Mouse (Mus musculus): ENCODE results near the gene Ano3. TPM values are rescaled to one million over a fixed set of nuclear protein-coding genes. Genes with fewer than 3 reads are reported as not detected.
A peak's percentile ranks its signal among the peaks of the same experiment; 100 is the strongest.

The Ano3 gene
- polyA plus RNA-seq, 1 experiment from 2014 or later, result 2.6 TPM

DNA sequence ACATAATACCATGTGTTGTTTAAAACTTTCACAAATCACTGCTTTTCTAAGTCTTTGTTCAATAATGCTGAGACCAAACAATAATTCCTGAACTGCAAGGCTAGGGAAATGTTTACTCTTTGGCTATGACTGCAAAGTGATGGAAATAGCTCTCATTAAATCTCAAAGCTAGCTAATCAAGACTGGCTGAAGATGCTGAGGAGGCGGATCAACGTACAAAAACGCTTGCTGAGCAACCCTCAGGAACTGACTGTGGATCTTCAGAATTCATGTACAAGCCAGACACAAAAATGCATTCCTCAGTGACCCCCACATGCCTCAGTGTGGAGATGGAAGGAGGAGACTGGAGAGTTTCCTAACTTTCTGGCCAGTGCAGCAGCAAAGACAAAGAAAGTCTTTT, 155.3 kb downstream of the Ano3 start:
- Histone ChIP-seq H3K36me3 (no peaks in the 10 kb centered on the region), H3K4me1 (0 out of 2 replicates have a peak, but pooled peaks cover 7% of the 10 kb centered on the region), H3K27me3 (ENCODE audit: low read depth, poor library complexity, severe bottlenecking) (no peaks in the 10 kb centered on the region), H3K9me3 (replicated peaks) (no peaks in the 10 kb centered on the region), H3K27ac (replicated peaks) (0 out of 2 replicates have a peak overlapping the region, but pooled peaks have one; percentile 13), H3K4me3 (no peak overlapping the region)
- DNase-seq (ENCODE audit: low spot score), result no peak
- WGBS, result 74% methylated on average over 3 of the region's 3 CpGs

DNA sequence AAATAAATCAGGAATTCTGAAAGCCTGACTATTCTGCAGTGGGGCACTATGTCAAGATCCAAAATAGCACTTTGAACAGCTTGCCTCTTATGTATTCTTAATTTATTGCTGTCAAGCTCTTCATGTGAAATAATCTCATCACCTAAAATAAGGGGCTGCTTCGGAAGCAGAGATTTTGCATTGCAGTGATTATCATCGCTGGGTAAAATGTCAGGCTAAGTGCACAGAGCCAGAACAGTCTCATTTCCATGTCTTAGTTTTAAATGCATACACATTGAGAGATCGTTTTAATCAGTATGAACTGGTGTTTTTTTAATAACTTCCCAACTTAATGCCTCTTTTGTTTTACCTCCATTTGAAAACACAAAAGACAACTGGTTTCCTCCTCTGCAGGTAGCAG, 163.3 kb downstream of the Ano3 start:
- Histone ChIP-seq H3K4me1 (no peaks in the 10 kb centered on the region), H3K36me3 (no peaks in the 10 kb centered on the region), H3K4me3 (no peak overlapping the region), H3K27me3 (ENCODE audit: low read depth, poor library complexity, severe bottlenecking) (no peaks in the 10 kb centered on the region), H3K9me3 (replicated peaks) (no peaks in the 10 kb centered on the region), H3K27ac (replicated peaks) (no peak overlapping the region)
- DNase-seq (ENCODE audit: low spot score), result no peak
- WGBS, result 76% methylated on average over 3 of the region's 3 CpGs

DNA sequence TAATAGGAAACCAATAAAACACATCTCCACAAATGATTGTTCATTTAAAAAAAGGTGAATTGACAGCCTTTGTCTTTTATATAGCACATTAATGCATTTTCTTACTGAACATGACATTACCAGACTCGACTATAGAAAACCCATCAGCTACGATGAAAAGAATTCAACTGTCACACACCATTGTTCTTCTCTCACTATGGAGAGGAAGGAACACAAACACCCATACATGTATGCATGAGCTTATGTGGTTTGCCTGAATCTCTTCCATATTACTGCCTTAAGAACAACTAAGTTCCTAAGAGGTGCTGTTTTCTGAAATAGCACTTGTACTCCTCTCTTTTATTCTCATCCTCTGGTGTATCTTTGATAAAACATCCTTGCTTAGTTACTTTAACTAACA, 191.3 kb downstream of the Ano3 start:
- Histone ChIP-seq H3K4me3 (no peak overlapping the region), H3K27me3 (ENCODE audit: low read depth, poor library complexity, severe bottlenecking) (no peaks in the 10 kb centered on the region), H3K4me1 (no peaks in the 10 kb centered on the region), H3K27ac (replicated peaks) (no peak overlapping the region), H3K36me3 (no peaks in the 10 kb centered on the region), H3K9me3 (replicated peaks) (no peaks in the 10 kb centered on the region)
- DNase-seq (ENCODE audit: low spot score), result no peak
- WGBS, result 76% methylated on average over 2 of the region's 2 CpGs

DNA sequence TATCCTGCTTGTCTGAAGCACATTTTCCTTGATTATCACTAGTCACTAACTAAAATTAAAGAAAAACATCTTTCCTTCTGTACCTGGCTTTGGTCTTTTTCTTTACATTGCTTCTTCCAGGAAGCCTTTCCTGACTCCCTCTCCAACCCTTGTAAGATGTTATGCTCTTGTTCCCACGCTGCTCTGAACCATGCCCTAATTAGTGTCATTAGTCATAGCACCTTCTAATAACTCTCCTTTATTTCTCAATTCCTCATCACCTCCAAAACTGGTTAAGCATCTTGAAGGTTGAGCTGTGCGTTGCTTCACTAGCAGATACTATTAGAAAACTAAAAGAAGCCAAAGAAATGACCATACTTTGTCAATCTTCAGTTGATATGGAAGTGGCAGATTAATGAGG, 193.2 kb downstream of the Ano3 start:
- WGBS, result 81% methylated on average over 2 of the region's 2 CpGs
- Histone ChIP-seq H3K36me3 (no peaks in the 10 kb centered on the region), H3K4me1 (no peaks in the 10 kb centered on the region), H3K27me3 (ENCODE audit: low read depth, poor library complexity, severe bottlenecking) (no peaks in the 10 kb centered on the region), H3K27ac (replicated peaks) (no peak overlapping the region), H3K4me3 (no peak overlapping the region), H3K9me3 (replicated peaks) (no peaks in the 10 kb centered on the region)
- DNase-seq (ENCODE audit: low spot score), result no peak

DNA sequence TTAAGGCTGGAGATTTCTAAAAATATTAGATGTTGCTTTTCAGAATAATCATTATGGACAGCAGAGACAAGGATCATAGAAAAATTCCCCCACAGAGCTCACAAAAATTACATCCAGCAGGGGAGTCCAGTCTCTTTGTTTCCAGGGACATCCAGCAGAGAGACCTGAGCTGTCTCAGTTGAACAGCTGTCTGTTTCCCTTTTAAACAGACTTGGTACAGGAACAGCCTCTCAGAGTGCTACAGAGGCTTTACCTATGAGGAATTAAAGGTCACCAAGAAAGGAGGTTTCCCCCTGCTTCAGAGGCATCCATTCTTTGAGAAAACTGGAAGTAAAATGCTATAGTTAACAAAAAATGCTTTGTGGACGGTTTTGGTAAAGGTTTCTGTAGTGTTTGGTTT, 210.2 kb downstream of the Ano3 start:
- WGBS, result 69% methylated on average over 1 of the region's 1 CpGs
- no peak for DNase-seq (ENCODE audit: low spot score)
- no peak overlapping the region for H3K27ac ChIP-seq (replicated peaks)

DNA sequence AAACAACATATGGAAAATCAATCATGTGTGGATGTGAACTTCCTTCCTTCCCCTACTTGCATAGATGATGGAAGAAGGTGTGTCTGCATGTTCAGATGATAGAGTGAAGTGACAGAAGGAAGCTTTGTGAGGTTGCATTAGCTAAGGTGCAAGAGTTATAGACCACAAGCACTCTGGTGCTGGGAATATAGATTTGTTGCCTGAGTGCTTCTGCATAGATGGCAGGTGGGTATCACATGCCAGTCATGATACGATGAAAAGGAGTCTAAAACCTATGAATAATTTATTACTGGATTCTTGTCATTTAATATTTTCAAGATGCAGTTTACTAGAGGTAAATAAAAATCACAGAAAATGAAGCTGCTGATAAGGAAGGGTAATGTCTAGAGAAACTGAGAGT, 210.9 kb downstream of the Ano3 start:
- Histone ChIP-seq H3K27ac (replicated peaks) (no peak overlapping the region), H3K27me3 (ENCODE audit: low read depth, poor library complexity, severe bottlenecking) (no peaks in the 10 kb centered on the region), H3K4me1 (no peaks in the 10 kb centered on the region), H3K36me3 (no peaks in the 10 kb centered on the region), H3K4me3 (no peak overlapping the region), H3K9me3 (replicated peaks) (no peaks in the 10 kb centered on the region)
- WGBS, result 85% methylated on average over 1 of the region's 1 CpGs
- no peak for DNase-seq (ENCODE audit: low spot score)

More for the DNA sequence above, 210.2 kb downstream of the Ano3 start:
- no peak overlapping the region for H3K4me3 ChIP-seq
- H3K4me1 ChIP-seq, result no peaks in the 10 kb centered on the region
- no peaks in the 10 kb centered on the region for H3K9me3 ChIP-seq (replicated peaks)
- no peaks in the 10 kb centered on the region for H3K36me3 ChIP-seq
- H3K27me3 ChIP-seq (ENCODE audit: low read depth, poor library complexity, severe bottlenecking), result no peaks in the 10 kb centered on the region

DNA sequence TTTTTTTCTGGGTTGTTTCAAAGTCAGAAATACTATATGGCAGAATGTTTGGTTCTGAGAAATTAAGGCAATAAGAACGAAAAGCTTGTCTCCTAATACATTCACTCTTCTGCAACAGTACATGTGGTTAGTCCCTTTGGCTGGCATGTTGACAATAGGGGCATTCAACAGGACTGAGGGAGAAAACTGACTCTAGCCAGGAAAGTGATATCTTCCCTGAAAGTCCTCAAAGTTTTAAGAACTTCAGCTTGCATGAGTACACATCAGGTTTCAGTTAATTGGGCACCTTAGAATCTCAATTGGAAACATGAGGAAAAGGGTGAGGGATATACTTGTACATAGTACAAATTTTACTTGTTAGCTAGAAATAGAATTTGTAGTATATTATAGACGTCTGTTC, 212.7 kb downstream of the Ano3 start:
- WGBS, result 76% methylated on average over 2 of the region's 2 CpGs
- Histone ChIP-seq H3K27me3 (ENCODE audit: low read depth, poor library complexity, severe bottlenecking) (no peaks in the 10 kb centered on the region), H3K36me3 (no peaks in the 10 kb centered on the region), H3K4me1 (no peaks in the 10 kb centered on the region), H3K4me3 (no peak overlapping the region), H3K9me3 (replicated peaks) (no peaks in the 10 kb centered on the region), H3K27ac (replicated peaks) (no peak overlapping the region)
- DNase-seq (ENCODE audit: low spot score), result no peak

DNA sequence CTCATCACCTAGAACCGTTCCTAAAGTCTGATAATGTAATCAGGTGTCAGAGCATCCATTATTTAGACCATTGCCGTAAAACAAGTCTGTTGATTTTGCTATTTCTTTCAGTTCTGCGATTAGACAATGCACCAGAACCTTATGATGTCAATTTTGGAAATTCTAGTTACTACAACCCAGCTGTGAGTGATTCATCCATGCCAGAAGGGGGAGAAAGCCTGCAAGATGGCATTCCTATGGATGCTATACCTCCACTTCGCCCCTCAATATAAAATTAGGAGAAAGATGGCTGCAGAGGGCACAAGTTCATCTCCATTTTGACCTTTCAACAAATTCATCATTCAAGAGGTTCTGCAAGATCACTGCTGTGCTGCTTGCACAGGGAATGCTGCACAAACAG, 213.5 kb downstream of the Ano3 start:
- Histone ChIP-seq H3K27ac (replicated peaks) (no peak overlapping the region), H3K27me3 (ENCODE audit: low read depth, poor library complexity, severe bottlenecking) (no peaks in the 10 kb centered on the region), H3K4me1 (no peaks in the 10 kb centered on the region), H3K36me3 (no peaks in the 10 kb centered on the region), H3K9me3 (replicated peaks) (no peaks in the 10 kb centered on the region), H3K4me3 (no peak overlapping the region)
- no peak for DNase-seq (ENCODE audit: low spot score)
- WGBS, result 87% methylated on average over 4 of the region's 4 CpGs

DNA sequence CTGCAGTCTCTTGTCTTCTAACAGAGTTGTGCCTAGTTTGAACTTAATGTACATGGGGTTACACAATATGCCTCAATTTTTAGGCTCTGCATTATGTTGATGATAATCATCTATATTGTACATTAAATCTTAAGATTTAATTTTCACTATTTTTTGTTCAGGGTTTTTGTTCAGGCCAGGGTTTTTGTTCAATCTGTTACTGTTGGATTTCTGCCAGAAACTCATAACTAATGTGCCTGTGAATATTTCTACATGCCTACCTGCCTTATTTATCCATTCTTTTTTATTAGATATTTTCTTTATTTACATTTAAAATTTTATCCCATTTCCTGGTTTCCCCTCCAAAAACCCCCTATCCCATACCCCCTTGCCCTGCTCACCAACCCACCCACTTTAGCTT, 224.6 kb downstream of the Ano3 start:
- H3K9me3 ChIP-seq (replicated peaks), result no peaks in the 10 kb centered on the region
- no peaks in the 10 kb centered on the region for H3K27me3 ChIP-seq (ENCODE audit: low read depth, poor library complexity, severe bottlenecking)
- no peaks in the 10 kb centered on the region for H3K4me1 ChIP-seq
- H3K4me3 ChIP-seq, result no peak overlapping the region
- no peak for DNase-seq (ENCODE audit: low spot score)
- no peak overlapping the region for H3K27ac ChIP-seq (replicated peaks)
- H3K36me3 ChIP-seq, result no peaks in the 10 kb centered on the region

DNA sequence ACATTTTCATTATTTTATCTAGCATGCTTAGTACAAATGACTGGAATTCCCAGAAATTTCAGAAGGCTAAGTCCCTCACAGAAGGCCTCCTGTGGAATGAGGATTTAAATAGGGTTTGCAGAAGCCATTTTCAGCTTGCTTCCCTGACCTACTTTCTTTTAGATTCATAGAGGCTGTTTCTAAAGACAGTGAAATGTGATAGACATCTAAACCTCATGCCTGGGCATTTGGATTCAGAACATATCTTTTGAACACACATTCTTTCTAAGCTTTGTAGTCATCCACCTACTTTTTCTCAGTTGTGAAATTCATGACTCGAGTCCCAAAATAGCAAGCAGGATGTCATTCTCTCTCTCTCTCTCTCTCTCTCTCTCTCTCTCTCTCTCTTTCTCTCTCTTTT, 228.5 kb downstream of the Ano3 start:
- WGBS, result 76% methylated on average over 1 of the region's 1 CpGs

DNA sequence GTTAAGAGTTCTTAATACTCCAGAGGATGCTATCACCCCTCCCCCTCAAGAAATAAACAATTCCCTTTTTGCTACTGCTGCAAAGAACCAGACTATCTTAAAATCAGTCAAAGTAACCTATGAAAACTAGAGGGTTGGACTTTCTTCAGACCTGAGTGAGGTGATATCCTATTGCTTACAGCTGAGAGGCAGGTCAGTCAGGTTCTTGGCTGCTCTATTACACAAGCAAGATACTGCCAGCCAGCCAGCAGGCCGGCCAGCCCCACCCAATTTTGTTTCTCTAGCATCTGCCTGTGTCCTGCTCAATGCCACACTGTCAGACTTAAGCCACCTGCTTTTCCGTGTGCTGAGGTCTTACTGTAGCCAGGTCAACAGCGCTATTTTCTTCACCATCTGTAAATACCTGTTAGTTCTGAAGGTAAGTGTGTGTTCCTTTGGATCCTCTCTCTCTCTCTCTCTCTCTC, 229.4 kb downstream of the Ano3 start, which contains the start of gene Muc15:
Gene Muc15 (plus strand): TSS at position 51 of the 464 bp plus-strand sequence.
- WGBS, result 55% methylated on average over 3 of the region's 3 CpGs
- no peak within 1 kb of the TSS for H3K4me3 ChIP-seq

More for the DNA sequence above, 228.5 kb downstream of the Ano3 start:
- H3K9me3 ChIP-seq (replicated peaks), result no peaks in the 10 kb centered on the region
- no peak overlapping the region for H3K4me3 ChIP-seq
- H3K27ac ChIP-seq (replicated peaks), result no peak overlapping the region
- DNase-seq (ENCODE audit: low spot score), result no peak
- no peaks in the 10 kb centered on the region for H3K27me3 ChIP-seq (ENCODE audit: low read depth, poor library complexity, severe bottlenecking)
- no peaks in the 10 kb centered on the region for H3K36me3 ChIP-seq
- H3K4me1 ChIP-seq, result no peaks in the 10 kb centered on the region

DNA sequence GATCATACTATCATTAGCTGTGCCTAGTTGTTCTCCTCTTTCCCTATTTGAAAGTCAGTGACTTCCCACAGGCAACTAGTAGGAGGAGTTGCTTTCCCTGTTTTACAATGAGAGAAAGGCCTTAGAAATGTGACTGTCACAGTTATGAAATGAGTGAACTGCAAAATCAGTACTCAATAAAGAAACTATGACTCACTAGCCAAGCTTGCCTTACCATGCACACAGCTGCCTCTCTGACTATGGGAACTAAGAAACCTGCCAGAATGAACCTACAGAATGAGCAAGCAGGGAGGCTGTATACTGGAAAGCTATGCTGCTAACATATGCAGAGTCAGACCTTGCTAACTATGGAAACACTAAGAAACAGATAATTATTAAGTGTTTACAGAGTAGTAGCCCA, 231.7 kb downstream of the Ano3 start:
- no peaks in the 10 kb centered on the region for H3K36me3 ChIP-seq
- H3K27me3 ChIP-seq (ENCODE audit: low read depth, poor library complexity, severe bottlenecking), result no peaks in the 10 kb centered on the region
- H3K4me3 ChIP-seq, result no peak overlapping the region
- H3K27ac ChIP-seq (replicated peaks), result no peak overlapping the region
- no peaks in the 10 kb centered on the region for H3K9me3 ChIP-seq (replicated peaks)
- no peak for DNase-seq (ENCODE audit: low spot score)
- H3K4me1 ChIP-seq, result no peaks in the 10 kb centered on the region

More for the DNA sequence above, 229.4 kb downstream of the Ano3 start, which contains the start of gene Muc15:
- no peak within 1 kb of the TSS for H3K27ac ChIP-seq (replicated peaks)
- no peaks in the 10 kb centered on the region for H3K4me1 ChIP-seq
- H3K36me3 ChIP-seq, result no peaks in the 10 kb centered on the region
- H3K9me3 ChIP-seq (replicated peaks), result no peaks in the 10 kb centered on the region
- no peaks in the 10 kb centered on the region for H3K27me3 ChIP-seq (ENCODE audit: low read depth, poor library complexity, severe bottlenecking)
- no peak for DNase-seq (ENCODE audit: low spot score)

DNA sequence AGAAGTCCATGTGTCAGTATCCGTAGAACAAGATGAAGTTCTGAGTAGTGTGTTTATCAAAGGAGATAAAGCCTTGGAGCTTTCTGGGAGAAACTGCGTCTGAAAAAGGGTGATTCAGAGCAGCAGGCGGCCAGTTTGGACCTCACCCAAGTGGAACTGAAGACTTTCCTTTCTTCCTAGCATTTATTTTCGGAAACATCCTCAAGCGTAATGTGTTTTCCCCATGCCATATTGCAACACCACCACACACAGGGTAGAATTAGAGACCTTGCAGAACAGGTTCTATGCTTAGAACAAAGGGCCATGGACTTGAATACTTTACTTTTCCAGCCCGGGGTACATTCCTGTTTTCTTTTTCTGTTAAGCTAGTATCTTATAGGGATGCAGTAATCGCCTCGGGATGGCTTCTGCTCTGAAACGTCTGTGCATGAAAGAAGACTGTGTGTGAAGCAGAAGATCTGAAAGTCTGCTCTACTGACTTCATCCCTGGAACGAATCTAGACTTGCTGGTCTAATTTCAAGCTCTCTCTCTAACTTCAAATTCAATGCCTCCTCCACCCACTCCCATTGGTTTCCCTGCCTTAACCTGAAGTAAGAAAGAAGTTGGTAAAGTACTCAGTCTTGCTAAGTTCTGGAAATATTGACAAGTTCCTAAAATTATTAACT, 240.5 kb downstream of the Ano3 start:
- Histone ChIP-seq H3K9me3 (replicated peaks) (no peaks in the 10 kb centered on the region), H3K27me3 (ENCODE audit: low read depth, poor library complexity, severe bottlenecking) (no peaks in the 10 kb centered on the region), H3K27ac (replicated peaks) (no peak overlapping the region), H3K4me3 (no peak overlapping the region), H3K4me1 (no peaks in the 10 kb centered on the region), H3K36me3 (no peaks in the 10 kb centered on the region)
- no peak for DNase-seq (ENCODE audit: low spot score)
- 86% methylated on average over 10 of the region's 10 CpGs for WGBS

DNA sequence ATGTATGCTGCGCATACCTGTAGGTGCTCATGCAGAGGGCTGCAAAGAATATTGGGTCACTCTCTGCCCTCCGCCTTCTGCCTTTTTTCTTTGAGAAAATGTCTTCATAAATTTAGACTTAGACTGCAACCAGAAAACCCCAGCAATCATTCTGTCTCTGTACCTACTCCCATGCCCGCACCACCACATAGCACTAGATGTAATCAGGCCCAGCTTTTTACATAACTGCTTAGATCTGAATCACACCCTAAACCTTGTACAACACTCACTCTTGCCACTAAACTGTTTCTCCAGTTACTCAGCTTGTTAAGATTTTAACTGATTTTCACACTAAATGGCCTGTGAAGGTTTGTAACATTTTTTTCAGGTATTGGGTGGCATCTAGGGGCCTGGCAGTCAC, 241.3 kb downstream of the Ano3 start:
- H3K27ac ChIP-seq (replicated peaks), result no peak overlapping the region
- no peaks in the 10 kb centered on the region for H3K4me1 ChIP-seq
- no peak overlapping the region for H3K4me3 ChIP-seq
- WGBS, result 99% methylated on average over 3 of the region's 3 CpGs
- no peaks in the 10 kb centered on the region for H3K9me3 ChIP-seq (replicated peaks)
- no peaks in the 10 kb centered on the region for H3K27me3 ChIP-seq (ENCODE audit: low read depth, poor library complexity, severe bottlenecking)
- H3K36me3 ChIP-seq, result no peaks in the 10 kb centered on the region
- no peak for DNase-seq (ENCODE audit: low spot score)
